ENCODE assay signal across 5 mouse cellular contexts in genomic region chr8:9521577-9521976, GRCm38 (mm10).
"Had no signal": no experiment of that assay in that cellular context is flagged by ENCODE, and none has a peak within 500 bp of the region (broad histone marks: within the 10 kb centered on the region; RNA-seq: fewer than 3 reads in every experiment).

No protein-coding gene starts in this region.

- DNase-seq: left cerebral cortex, postnatal 4 days; lung, adult 18-20 months; right cerebral cortex, adult 18-20 months; right cerebral cortex, postnatal 25 days; thymus, postnatal 36 days had no signal
